Mouse (Mus musculus): ENCODE data around the gene Itga6.

- TF ChIP-seq RCOR1 (IDR thresholded peaks at IDR 0.05; ENCODE audit: low read depth, low read length) (no peak), USF1 (IDR thresholded peaks at IDR 0.05; ENCODE audit: low read depth, low read length) (no peak), SIN3A (IDR thresholded peaks at IDR 0.05; ENCODE audit: low read length) (no peak), EP300 (IDR thresholded peaks at IDR 0.05; ENCODE audit: low read depth in 1 of 2, low read length in 2 of 2) (no peak), POLR2AphosphoS5 (IDR thresholded peaks at IDR 0.05; ENCODE audit: borderline replicate concordance, low read depth, low read length) (no peak)
Observed at GRCm38 (mm10) chr2:71739173-71739860, 6.1 kb upstream of the Itga6 start.
